Mouse (Mus musculus): ENCODE measurements around the gene Tmem265. TPM values are rescaled to one million over a fixed set of nuclear protein-coding genes. Genes with fewer than 3 reads are reported as not detected.

Tmem265 gene
- 10.0 TPM for total RNA-seq (2023)

GRCm38 (mm10) chr7:127561340-127561858 lies at the start of gene Tmem265:
Gene Tmem265 (plus strand): TSS chr7:127561390.

DNA sequence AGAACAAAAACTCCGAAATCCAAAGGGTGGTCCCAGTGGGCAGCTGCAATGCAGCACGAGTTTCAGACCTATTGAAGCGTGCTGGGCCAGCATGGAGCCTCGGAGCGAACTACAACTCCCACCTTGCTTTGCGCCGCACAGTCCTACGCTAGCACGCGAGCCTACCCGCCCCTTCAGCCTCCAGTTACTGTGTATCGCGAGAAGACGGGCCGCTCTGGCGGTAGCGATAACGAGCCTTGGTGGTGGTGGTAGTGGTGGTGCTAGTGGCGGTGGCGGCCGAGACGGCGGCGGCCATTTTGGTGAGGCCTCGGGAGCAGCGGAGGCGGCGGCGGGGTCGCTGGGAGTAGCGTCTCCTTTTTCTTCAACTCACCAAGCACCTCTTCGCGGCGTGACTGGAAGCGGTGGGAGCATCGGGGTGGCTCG lies 49.4 kb upstream of the Tmem265 start, which contains the start of gene Srcap:
Gene Srcap, plus strand, starts transcription at position 176 of the 423 bp plus-strand sequence.

DNA sequence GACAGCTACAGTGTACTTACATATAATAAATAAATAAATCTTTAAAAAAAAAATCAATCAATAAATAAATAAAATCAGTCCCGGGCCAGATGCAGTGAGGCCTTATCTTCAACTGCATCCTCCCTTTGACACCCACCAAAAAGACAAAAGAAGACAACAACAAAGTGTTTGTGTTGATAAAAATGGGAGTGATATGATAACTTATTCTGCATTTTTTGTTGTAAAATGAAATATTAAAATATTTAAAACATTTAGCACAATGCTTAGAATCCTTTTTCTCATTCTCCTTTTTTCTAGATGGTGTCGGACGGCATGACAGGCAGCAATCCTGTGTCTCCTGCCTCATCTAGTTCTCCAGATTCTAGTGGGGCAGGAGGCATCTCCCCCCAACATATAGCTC lies 41.9 kb upstream of the Tmem265 start, which contains the start of gene Gm42715:
Gene Gm42715, plus strand, starts transcription at position 301 of the 400 bp plus-strand sequence.

DNA sequence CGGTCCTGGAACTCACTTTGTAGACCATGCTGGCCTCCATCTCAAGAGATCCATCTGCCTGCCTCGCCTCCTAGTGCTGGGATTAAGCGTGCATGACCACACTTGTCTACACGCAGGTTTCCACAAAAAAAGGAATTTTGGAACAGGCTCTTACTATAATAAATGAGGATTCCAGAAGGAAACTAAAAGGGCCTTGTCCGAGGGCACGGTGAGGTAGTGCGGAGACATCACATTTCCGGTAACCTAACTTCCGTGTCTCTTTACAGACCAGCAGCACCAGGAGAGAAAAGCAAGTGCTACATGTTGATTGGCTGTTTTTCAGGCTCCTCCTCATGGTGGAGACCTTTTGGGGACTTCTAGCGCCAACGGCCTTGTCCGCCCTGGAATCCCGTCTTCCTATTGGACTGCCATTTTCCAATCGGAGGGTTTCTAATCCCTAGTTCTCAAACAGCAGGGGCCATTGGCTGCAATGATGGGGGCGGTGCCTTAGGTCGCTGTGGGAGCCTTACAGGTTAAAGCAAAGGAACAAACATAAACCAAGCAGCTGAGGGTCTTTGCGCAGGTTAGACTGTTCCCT lies 11.8 kb downstream of the Tmem265 start, which contains the start of gene Phkg2:
Gene Phkg2, plus strand, starts transcription at position 446 of the 577 bp plus-strand sequence.

GRCm38 (mm10) chr7:127588011-127588871 lies 27.1 kb downstream of the Tmem265 start, which contains the start of the genes Ccdc189 and Rnf40:
Gene Ccdc189 (minus strand): TSS chr7:127588595.
Gene Rnf40 (plus strand): TSS chr7:127588767.

GRCm38 (mm10) chr7:127614891-127615843 lies 54.0 kb downstream of the Tmem265 start, which contains the start of gene Zfp629:
Gene Zfp629 (minus strand): TSS chr7:127615797.

Other genes starting within 250 kb of the Tmem265 start
- 0.21 TPM for gene Zfp768, start 215.8 kb upstream of the Tmem265 start, total RNA-seq (2023)
- gene Zfp747, start 185.3 kb upstream of the Tmem265 start, total RNA-seq (2023): 23.2 TPM
- gene 9130019O22Rik, start 174.2 kb upstream of the Tmem265 start, total RNA-seq (2023): 4.7 TPM
- 14.9 TPM for gene E430018J23Rik, start 167.8 kb upstream of the Tmem265 start, total RNA-seq (2023)
- 12.5 TPM for gene Zfp764, start 154.6 kb upstream of the Tmem265 start, total RNA-seq (2023)
- gene Zfp688, start 139.3 kb upstream of the Tmem265 start, total RNA-seq (2023): 14.6 TPM
- 9.8 TPM for gene Zfp689, start 112.2 kb upstream of the Tmem265 start, total RNA-seq (2023)
- gene Prr14, start 101.8 kb upstream of the Tmem265 start, total RNA-seq (2023): 129 TPM
- gene Fbrs, start 82.2 kb upstream of the Tmem265 start, total RNA-seq (2023): 195 TPM
- 267 TPM for gene Srcap, start 49.4 kb upstream of the Tmem265 start, total RNA-seq (2023)
- gene Gm42715, start 41.8 kb upstream of the Tmem265 start, total RNA-seq (2023): 40.4 TPM
- 139 TPM for gene Phkg2, start 11.9 kb downstream of the Tmem265 start, total RNA-seq (2023)
- 0.38 TPM for gene Ccdc189, start 27.2 kb downstream of the Tmem265 start, total RNA-seq (2023)
- 138 TPM for gene Rnf40, start 27.4 kb downstream of the Tmem265 start, total RNA-seq (2023)
- 2.9 TPM for gene Zfp629, start 54.4 kb downstream of the Tmem265 start, total RNA-seq (2023)
- gene Bcl7c, start 147.5 kb downstream of the Tmem265 start, total RNA-seq (2023): 21.5 TPM
- not detected for gene Ctf1, start 151.3 kb downstream of the Tmem265 start, total RNA-seq (2023)
- not detected for gene Ctf2, start 170.8 kb downstream of the Tmem265 start, total RNA-seq (2023)
- gene Fbxl19, start 183.2 kb downstream of the Tmem265 start, total RNA-seq (2023): 5.2 TPM
- gene Orai3, start 208.4 kb downstream of the Tmem265 start, total RNA-seq (2023): 6.8 TPM
- gene Setd1a, start 215.3 kb downstream of the Tmem265 start, total RNA-seq (2023): 85.9 TPM
- gene Gm49388, start 224.2 kb downstream of the Tmem265 start, total RNA-seq (2023): 0.79 TPM
- gene Hsd3b7, start 239.2 kb downstream of the Tmem265 start, total RNA-seq (2023): 4.5 TPM

Measured in CD4-positive naive resting alpha-beta T cell, adult 76 days (primary cell).